In the genomic region with DNA sequence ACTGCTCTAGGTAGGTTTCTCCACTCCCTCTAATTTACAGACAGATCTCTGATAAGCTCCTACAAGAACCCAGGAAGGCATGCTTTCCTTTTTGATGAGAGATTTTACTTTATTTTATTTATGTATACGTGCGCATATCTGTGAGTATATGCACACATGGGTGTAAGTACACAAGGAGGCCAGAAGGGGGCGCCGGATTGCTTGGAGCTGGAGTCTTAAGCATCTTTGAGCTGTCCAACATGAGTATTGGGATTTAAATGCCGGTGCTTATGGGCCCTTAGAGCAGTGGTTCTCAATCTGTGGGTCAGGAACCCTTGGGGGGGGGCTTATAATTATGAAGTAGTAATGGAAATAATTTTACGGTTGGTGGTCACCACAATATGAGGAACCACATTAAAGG, we compare ENCODE assay signal across 19 mouse cellular contexts. TPM values are rescaled to one million over a fixed set of nuclear protein-coding genes. Genes with fewer than 3 reads are reported as not detected.
"Had no signal": no experiment of that assay in that cellular context is flagged by ENCODE, and none has a peak within 500 bp of the region (broad histone marks: within the 10 kb centered on the region; RNA-seq: fewer than 3 reads in every experiment).

No protein-coding gene starts in this region.

- H3K4me3 ChIP-seq: intestine, embryonic 15.5 days; kidney, embryonic 15.5 days; limb, embryonic 10.5 days; midbrain, embryonic 13.5 days; neural tube, embryonic 13.5 days; stomach, embryonic 15.5 days had no signal

- H3K36me3 ChIP-seq: intestine, embryonic 15.5 days; kidney, embryonic 15.5 days; limb, embryonic 10.5 days; midbrain, embryonic 13.5 days; neural tube, embryonic 13.5 days; stomach, embryonic 15.5 days had no signal

- H3K27ac ChIP-seq: intestine, embryonic 15.5 days; kidney, embryonic 15.5 days; limb, embryonic 10.5 days; midbrain, embryonic 13.5 days; neural tube, embryonic 13.5 days; stomach, embryonic 15.5 days had no signal

- H3K9ac ChIP-seq: intestine, embryonic 15.5 days; kidney, embryonic 15.5 days; midbrain, embryonic 13.5 days; neural tube, embryonic 13.5 days; stomach, embryonic 15.5 days had no signal

- H3K27me3 ChIP-seq: intestine, embryonic 15.5 days; kidney, embryonic 15.5 days; midbrain, embryonic 13.5 days; neural tube, embryonic 13.5 days; stomach, embryonic 15.5 days had no signal

- H3K4me2 ChIP-seq: intestine, embryonic 15.5 days; kidney, embryonic 15.5 days; liver, embryonic 11.5 days; midbrain, embryonic 13.5 days; neural tube, embryonic 13.5 days; stomach, embryonic 15.5 days had no signal

- ATAC-seq: intestine, embryonic 15.5 days; lung, postnatal 0 days; midbrain, embryonic 13.5 days had no signal

- H3K4me1 ChIP-seq: midbrain, embryonic 13.5 days had no signal

- H3K9me3 ChIP-seq: intestine, embryonic 15.5 days; kidney, embryonic 15.5 days; midbrain, embryonic 13.5 days; neural tube, embryonic 13.5 days; stomach, embryonic 15.5 days had no signal

- DNase-seq: kidney, adult 18-20 months; kidney, postnatal 25 days; lung, postnatal 36 days; right cerebral cortex, postnatal 14 days; thymus, adult 2 months; thymus, postnatal 36 days had no signal

RNA-seq across cellular contexts. Expression of a gene that starts 39.4 kb away (rescaled TPM):
- total RNA-seq: left cerebral cortex, adult 18-20 months; megakaryocyte progenitor cell, adult 5-6 weeks; monocyte, adult 5-6 weeks had no signal
- polyA plus RNA-seq: intestine, embryonic 15.5 days; kidney, embryonic 15.5 days; limb, embryonic 10.5 days; liver, embryonic 11.5 days; liver, embryonic 16.5 days; lung, postnatal 0 days; spleen, adult 2 months; stomach, embryonic 15.5 days had no signal
